Mouse (Mus musculus): ENCODE results near the gene Hoxd4.

Hoxd4 gene

GRCm38 (mm10) chr2:74711721-74712621, at the start of gene Hoxd4, which contains the start of gene Hoxd3:
Gene Hoxd4 (plus strand): TSS chr2:74711929.
Gene Hoxd3 (plus strand): TSS chr2:74711927.
- DNase-seq (ENCODE audit: low read depth, low spot score) = no peak

- DNase-seq (ENCODE audit: low read depth, low spot score) = peak; percentile 64
Measured at GRCm38 (mm10) chr2:74663291-74663925, 48.3 kb upstream of the Hoxd4 start.

GRCm38 (mm10) chr2:74666411-74666810, 45.3 kb upstream of the Hoxd4 start:
- no peak for DNase-seq (ENCODE audit: low read depth, low spot score)

GRCm38 (mm10) chr2:74667191-74667841, 44.4 kb upstream of the Hoxd4 start:
- no peak for DNase-seq (ENCODE audit: low read depth, low spot score)

GRCm38 (mm10) chr2:74667842-74668357, 43.8 kb upstream of the Hoxd4 start, which contains the start of gene Hoxd13:
Gene Hoxd13 (plus strand): TSS chr2:74668310.
- no peak for DNase-seq (ENCODE audit: low read depth, low spot score)

- no peak for DNase-seq (ENCODE audit: low read depth, low spot score)
Measured at GRCm38 (mm10) chr2:74668370-74669229, 43.1 kb upstream of the Hoxd4 start.

GRCm38 (mm10) chr2:74669230-74669578, 42.5 kb upstream of the Hoxd4 start:
- no peak for DNase-seq (ENCODE audit: low read depth, low spot score)

- no peak for DNase-seq (ENCODE audit: low read depth, low spot score)
Measured at GRCm38 (mm10) chr2:74669650-74670235, 42.0 kb upstream of the Hoxd4 start.

- no peak for DNase-seq (ENCODE audit: low read depth, low spot score)
Measured at GRCm38 (mm10) chr2:74670632-74671188, 41.0 kb upstream of the Hoxd4 start.

GRCm38 (mm10) chr2:74671847-74672246, 39.9 kb upstream of the Hoxd4 start:
- no peak for DNase-seq (ENCODE audit: low read depth, low spot score)

GRCm38 (mm10) chr2:74672481-74673362, 39.0 kb upstream of the Hoxd4 start:
- peak; percentile 70 for DNase-seq (ENCODE audit: low read depth, low spot score)

- DNase-seq (ENCODE audit: low read depth, low spot score) = no peak
Measured at GRCm38 (mm10) chr2:74673835-74674425, 37.8 kb upstream of the Hoxd4 start.

- no peak for DNase-seq (ENCODE audit: low read depth, low spot score)
Measured at GRCm38 (mm10) chr2:74674881-74675665, 36.7 kb upstream of the Hoxd4 start, which contains the start of gene Hoxd12. Gene Hoxd12 (plus strand): TSS chr2:74675013.

- no peak for DNase-seq (ENCODE audit: low read depth, low spot score)
Measured at GRCm38 (mm10) chr2:74675666-74676282, 36.0 kb upstream of the Hoxd4 start.

- DNase-seq (ENCODE audit: low read depth, low spot score) = no peak
Measured at GRCm38 (mm10) chr2:74676376-74677052, 35.2 kb upstream of the Hoxd4 start.

- no peak for DNase-seq (ENCODE audit: low read depth, low spot score)
Measured at GRCm38 (mm10) chr2:74677106-74677505, 34.6 kb upstream of the Hoxd4 start.
